Mouse (Mus musculus) forebrain, embryonic 10.5 days (tissue): ENCODE measurements around the gene Trim44. TPM values are rescaled to one million over a fixed set of nuclear protein-coding genes. Genes with fewer than 3 reads are reported as not detected.

Experiments used
- DNase-seq: peaks from one replicate; pipeline ENCODE4 v3.0.0-alpha.2; 2017; ENCODE audit warnings: low spot score; ENCODE audit errors: extremely low spot score
- H3K27ac ChIP-seq: fragments of 300-500 bp; sonication (generic); 2 replicates; pipeline ENCODE4 v1.5.1; 2016; ENCODE audit warnings: mild to moderate bottlenecking
- H3K27me3 ChIP-seq: fragments of 300-500 bp; sonication (generic); 2 replicates; pipeline ENCODE4 v1.6.1; 2016; ENCODE audit warnings: mild to moderate bottlenecking; ENCODE audit not compliant: poor library complexity, severe bottlenecking
- H3K36me3 ChIP-seq: fragments of 300-500 bp; sonication (generic); replicated peaks from 2 replicates; pipeline ENCODE4 v1.6.1; 2016; ENCODE audit warnings: mild to moderate bottlenecking, moderate library complexity
- H3K4me1 ChIP-seq: fragments of 300-500 bp; sonication (generic); 2 replicates; pipeline ENCODE4 v1.6.1; 2016
- H3K4me3 ChIP-seq: fragments of 300-500 bp; sonication (generic); 2 replicates; pipeline ENCODE4 v1.5.1; 2016; ENCODE audit warnings: mild to moderate bottlenecking, moderate library complexity
- H3K9me3 ChIP-seq: fragments of 300-500 bp; sonication (generic); 2 replicates; pipeline ENCODE4 v1.6.1; 2016; ENCODE audit warnings: mild to moderate bottlenecking, moderate library complexity
- WGBS: fragments of 180-500 bp; shearing (Covaris S2); methylation state at CpG from one replicate; pipeline ENCODE4 v1.1.7; 2016; 5-methylcytosine and 5-hydroxymethylcytosine counted together
- polyA plus RNA-seq: library from polyadenylated mRNA; unstranded; fragments of >200 nt; fragmentation: Nextera tagmentation; extraction: Ambion mirVana; gene quantifications from 2 replicates; pipeline ENCODE4 v1.2.1, GENCODE M21; 2016

Gene Trim44
- 20.6 and 21.9 TPM in 2 replicates for polyA plus RNA-seq

- H3K9me3 ChIP-seq = no peaks in the 10 kb centered on the region
- 0 out of 2 replicates have a peak within 1 kb of the TSS, but pooled peaks have one; percentile 1 for H3K4me3 ChIP-seq
- peaks cover 24% of the 10 kb centered on the region for H3K4me1 ChIP-seq
- H3K27me3 ChIP-seq = peaks cover 9% of the 10 kb centered on the region; the same call in 1 of the 2 replicates
- DNase-seq = peak; percentile 25
- WGBS = 36% methylated on average over 14 of the region's 14 CpGs
- no peaks in the 10 kb centered on the region for H3K36me3 ChIP-seq
- no peak within 1 kb of the TSS for H3K27ac ChIP-seq
Measured at GRCm38 (mm10) chr2:102407363-102408184, at the start of gene Trim44. Trim44 (minus strand) TSS chr2:102407828.

DNA sequence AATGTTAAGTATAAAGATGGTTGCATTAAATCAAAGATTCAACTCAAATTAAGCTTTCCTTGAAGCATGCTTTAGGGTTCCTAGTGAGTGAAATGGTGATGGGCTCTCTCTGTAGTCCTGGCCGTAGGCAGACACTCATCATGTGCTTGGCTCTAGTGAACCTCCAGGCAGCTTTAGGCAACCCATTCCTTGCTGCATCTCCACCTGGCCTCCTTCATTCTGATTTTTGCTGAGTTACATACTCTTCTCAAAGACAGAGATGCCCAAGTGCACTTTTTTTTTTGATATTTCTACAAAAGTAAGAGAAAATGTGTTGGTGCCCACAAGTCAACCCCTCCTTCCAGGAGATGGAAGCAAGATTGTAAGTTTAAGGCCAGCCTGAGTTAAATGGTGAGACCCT, 47.5 kb upstream of the Trim44 start:
- whole genome bisulfite sequencing = 86% methylated on average over 1 of the region's 1 CpGs
- Histone ChIP-seq H3K36me3 (no peaks in the 10 kb centered on the region), H3K9me3 (no peaks in the 10 kb centered on the region), H3K4me1 (peaks cover 29% of the 10 kb centered on the region), H3K27me3 (peaks cover 44% of the 10 kb centered on the region), H3K27ac (no peak overlapping the region), H3K4me3 (no peak overlapping the region)
- DNase-seq = no peak

- Histone ChIP-seq H3K36me3 (peaks cover 4% of the 10 kb centered on the region; the same call in 1 of the 2 replicates), H3K27ac (no peak overlapping the region), H3K4me3 (no peak overlapping the region), H3K27me3 (peaks cover 35% of the 10 kb centered on the region), H3K9me3 (no peaks in the 10 kb centered on the region), H3K4me1 (peaks cover 46% of the 10 kb centered on the region)
- no peak for DNase-seq
- 50% methylated on average over 3 of the region's 3 CpGs for WGBS
Measured at GRCm38 (mm10) chr2:102453447-102453846, 45.8 kb upstream of the Trim44 start.

GRCm38 (mm10) chr2:102451671-102452549, 44.3 kb upstream of the Trim44 start, which contains the start of gene Fjx1:
Fjx1 (minus strand) TSS chr2:102452499.
- H3K4me1 ChIP-seq = peaks cover 54% of the 10 kb centered on the region
- peaks cover 22% of the 10 kb centered on the region for H3K27me3 ChIP-seq
- WGBS = under 1% methylated on average over 47 of the region's 49 CpGs
- H3K9me3 ChIP-seq = no peaks in the 10 kb centered on the region
- H3K27ac ChIP-seq = peak within 1 kb of the TSS; percentile 98
- peak; percentile 86 for DNase-seq
- H3K4me3 ChIP-seq = peak within 1 kb of the TSS; percentile 90
- H3K36me3 ChIP-seq = peaks cover 19% of the 10 kb centered on the region

DNA sequence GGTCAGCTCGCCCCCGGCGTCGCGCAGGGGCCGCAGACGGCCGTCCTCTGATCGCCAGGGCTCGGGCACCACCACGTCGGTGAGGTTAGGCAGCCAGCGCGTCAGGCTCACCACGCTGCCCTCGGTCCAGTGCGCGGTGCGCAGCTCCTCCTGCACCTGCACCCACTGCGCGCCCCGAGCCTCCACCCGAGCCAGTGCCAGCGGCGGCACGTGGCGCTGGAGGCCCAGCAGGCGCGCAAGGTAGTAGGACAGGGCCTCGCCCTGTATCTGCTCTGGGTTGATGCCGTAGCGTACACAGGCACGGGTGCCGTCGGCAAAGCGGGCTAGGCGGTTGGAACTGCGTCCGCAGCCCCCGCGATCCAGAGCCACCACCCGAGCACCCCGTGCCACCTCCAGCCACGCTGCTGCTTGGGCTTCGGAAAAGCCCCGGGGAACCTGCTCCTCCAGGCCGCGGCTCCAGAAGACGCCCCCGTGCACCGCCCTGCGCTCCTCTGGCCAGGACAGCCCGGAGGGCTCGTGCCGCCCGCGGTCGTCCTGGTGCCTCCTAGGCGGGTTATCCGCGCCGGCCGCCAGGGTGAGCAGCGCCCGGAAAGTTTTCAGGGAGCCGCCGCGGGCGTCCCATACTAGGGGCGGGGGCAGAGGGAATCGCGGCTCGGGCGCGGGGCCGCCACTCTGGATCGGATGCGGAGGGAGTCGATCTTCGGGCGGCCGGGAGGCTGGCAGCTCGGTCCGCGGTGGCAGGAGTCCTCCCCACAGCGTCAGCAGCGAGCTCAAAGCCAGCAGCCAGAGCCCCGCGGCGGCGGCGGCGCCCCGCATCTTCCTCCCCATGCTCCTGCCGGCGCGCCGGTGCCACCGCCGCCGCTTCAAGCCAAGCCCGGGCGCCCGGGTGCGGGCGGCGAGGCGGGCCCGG, 43.4 kb upstream of the Trim44 start:
- peak; percentile 72 for DNase-seq
- H3K36me3 ChIP-seq = peaks cover 28% of the 10 kb centered on the region
- H3K27ac ChIP-seq = peak overlapping the region; percentile 98
- H3K4me3 ChIP-seq = peak overlapping the region; percentile 90
- H3K27me3 ChIP-seq = peaks cover 18% of the 10 kb centered on the region
- H3K4me1 ChIP-seq = peaks cover 54% of the 10 kb centered on the region
- WGBS = under 1% methylated on average over 108 of the region's 109 CpGs
- H3K9me3 ChIP-seq = peaks cover 4% of the 10 kb centered on the region; the same call in 1 of the 2 replicates

DNA sequence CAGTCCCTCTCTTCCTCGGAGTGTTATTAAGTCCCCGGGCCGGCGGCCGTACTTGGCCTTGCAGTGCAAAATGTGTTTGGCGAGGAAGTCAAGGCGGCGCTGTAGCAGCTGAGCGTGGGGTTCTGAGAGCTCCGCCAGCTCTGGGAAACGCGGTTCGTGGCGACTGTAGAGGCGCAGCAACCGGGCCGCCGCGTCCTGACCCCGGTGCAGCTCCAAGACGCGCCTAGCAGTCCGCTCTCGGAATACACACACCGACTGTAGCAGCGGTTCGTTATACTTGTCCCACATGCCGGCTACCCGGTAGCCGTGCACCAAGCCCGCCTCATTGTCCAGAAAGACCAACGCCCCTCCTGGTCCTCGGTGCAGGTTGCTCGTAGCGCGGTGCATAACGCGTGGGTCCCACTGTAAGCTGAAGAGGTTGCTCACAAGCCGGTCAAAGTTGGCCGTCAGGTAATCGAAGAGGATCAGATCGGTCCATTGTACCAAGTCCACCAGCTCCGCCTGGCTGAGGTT, 42.7 kb upstream of the Trim44 start:
- Histone ChIP-seq H3K4me1 (peaks cover 54% of the 10 kb centered on the region), H3K4me3 (peak overlapping the region; percentile 90), H3K27ac (peak overlapping the region; percentile 98), H3K36me3 (peaks cover 28% of the 10 kb centered on the region), H3K9me3 (peaks cover 4% of the 10 kb centered on the region; the same call in 1 of the 2 replicates), H3K27me3 (peaks cover 18% of the 10 kb centered on the region)
- WGBS = under 1% methylated on average over 43 of the region's 43 CpGs
- DNase-seq = peak; percentile 66

DNA sequence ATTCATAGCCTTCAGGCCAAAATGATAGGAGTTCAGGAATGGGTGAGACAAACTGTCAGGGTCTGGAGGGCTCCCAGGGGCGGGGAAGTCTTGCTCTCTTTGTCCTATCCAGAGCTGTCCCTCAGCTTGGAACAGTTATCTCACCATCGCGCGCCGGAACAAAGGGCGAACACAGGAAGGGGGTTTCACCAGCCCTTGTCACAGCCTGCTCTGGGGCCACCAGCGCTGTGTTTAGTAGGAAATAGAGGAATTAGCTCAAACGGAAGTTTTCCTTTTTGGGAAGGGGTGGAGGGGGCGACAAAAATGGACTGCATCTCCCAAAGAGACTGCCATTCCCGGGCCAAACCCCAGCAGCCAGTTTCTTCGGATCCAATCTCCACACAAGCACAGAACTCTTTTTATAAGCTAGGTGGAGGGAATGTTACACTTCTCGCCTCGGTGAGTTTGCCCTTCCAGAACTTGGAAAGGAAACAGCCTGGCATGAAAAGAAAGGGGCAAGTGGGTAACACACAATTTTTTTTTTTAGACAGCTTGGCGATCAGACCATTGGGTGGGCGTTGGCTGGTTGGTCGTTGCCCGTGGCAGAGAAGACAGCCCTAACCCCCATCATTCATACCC, 42.1 kb upstream of the Trim44 start:
- Histone ChIP-seq H3K27ac (peak overlapping the region; percentile 98), H3K4me1 (peaks cover 54% of the 10 kb centered on the region), H3K4me3 (peak overlapping the region; percentile 90), H3K9me3 (peaks cover 4% of the 10 kb centered on the region; the same call in 1 of the 2 replicates), H3K36me3 (peaks cover 28% of the 10 kb centered on the region), H3K27me3 (peaks cover 15% of the 10 kb centered on the region)
- WGBS = 1% methylated on average over 17 of the region's 17 CpGs
- peak; percentile 75 for DNase-seq

GRCm38 (mm10) chr2:102449056-102449455, 41.4 kb upstream of the Trim44 start:
- no peak for DNase-seq

GRCm38 (mm10) chr2:102447831-102448230, 40.2 kb upstream of the Trim44 start:
- 83% methylated on average over 7 of the region's 7 CpGs for WGBS
- no peak for DNase-seq
- H3K9me3 ChIP-seq = peaks cover 4% of the 10 kb centered on the region; the same call in 1 of the 2 replicates
- H3K4me1 ChIP-seq = peaks cover 51% of the 10 kb centered on the region
- H3K4me3 ChIP-seq = no peak overlapping the region
- H3K27ac ChIP-seq = no peak overlapping the region
- H3K36me3 ChIP-seq = peaks cover 28% of the 10 kb centered on the region
- H3K27me3 ChIP-seq = peaks cover 2% of the 10 kb centered on the region

More at GRCm38 (mm10) chr2:102449056-102449455, 41.4 kb upstream of the Trim44 start:
- 17% methylated on average over 1 of the region's 1 CpGs for WGBS
- peaks cover 54% of the 10 kb centered on the region for H3K4me1 ChIP-seq
- peaks cover 28% of the 10 kb centered on the region for H3K36me3 ChIP-seq
- H3K27me3 ChIP-seq = peaks cover 9% of the 10 kb centered on the region
- H3K27ac ChIP-seq = peak overlapping the region; percentile 98
- H3K4me3 ChIP-seq = peak overlapping the region; percentile 90
- H3K9me3 ChIP-seq = peaks cover 4% of the 10 kb centered on the region; the same call in 1 of the 2 replicates

GRCm38 (mm10) chr2:102446851-102447250, 39.2 kb upstream of the Trim44 start:
- no peak overlapping the region for H3K27ac ChIP-seq
- H3K36me3 ChIP-seq = peaks cover 28% of the 10 kb centered on the region
- peaks cover 41% of the 10 kb centered on the region for H3K4me1 ChIP-seq
- H3K4me3 ChIP-seq = no peak overlapping the region
- H3K9me3 ChIP-seq = peaks cover 4% of the 10 kb centered on the region; the same call in 1 of the 2 replicates
- no peaks in the 10 kb centered on the region; the same call in 1 of the 2 replicates for H3K27me3 ChIP-seq
- DNase-seq = no peak
- 95% methylated on average over 4 of the region's 4 CpGs for WGBS

- 26% methylated on average over 8 of the region's 8 CpGs for WGBS
- no peak overlapping the region for H3K27ac ChIP-seq
- no peaks in the 10 kb centered on the region for H3K9me3 ChIP-seq
- H3K36me3 ChIP-seq = no peaks in the 10 kb centered on the region
- no peak overlapping the region for H3K4me3 ChIP-seq
- no peak for DNase-seq
- H3K27me3 ChIP-seq = peaks cover 21% of the 10 kb centered on the region; the same call in 1 of the 2 replicates
- peaks cover 7% of the 10 kb centered on the region for H3K4me1 ChIP-seq
Measured at GRCm38 (mm10) chr2:102437357-102438030, 29.9 kb upstream of the Trim44 start.
